Mouse (Mus musculus) kidney, postnatal 0 days (tissue): ENCODE results near the gene Tmpo. TPM values are rescaled to one million over a fixed set of nuclear protein-coding genes. Genes with fewer than 3 reads are reported as not detected.

ENCODE experiments used
- ATAC-seq: fragments of 200-750 bp; cut with Nextera tagmentation; replicated peaks from 2 replicates; pipeline ENCODE4 v1.8.0; 2017; ENCODE audit warnings: low read depth, moderate number of reproducible peaks, moderate TSS enrichment, moderate library complexity; ENCODE audit not compliant: low FRiP score
- DNase-seq: peaks from one replicate; pipeline ENCODE4 v3.0.0-alpha.2; 2016; ENCODE audit warnings: low spot score
- H3K27ac ChIP-seq: fragments of 300-500 bp; sonication (generic); 2 replicates; pipeline ENCODE4 v1.5.1; 2014; ENCODE audit warnings: mild to moderate bottlenecking
- H3K27me3 ChIP-seq: fragments of 300-500 bp; sonication (generic); 2 replicates; pipeline ENCODE4 v1.6.1; 2014; ENCODE audit warnings: low read length, mixed read lengths; ENCODE audit not compliant: insufficient read depth
- H3K36me3 ChIP-seq: fragments of 300-500 bp; sonication (generic); 2 replicates; pipeline ENCODE4 v1.6.1; 2014; ENCODE audit warnings: low read length, mixed read lengths; ENCODE audit not compliant: insufficient read depth
- H3K4me1 ChIP-seq: fragments of 300-500 bp; sonication (generic); replicated peaks from 2 replicates; pipeline ENCODE4 v1.6.1; 2014; ENCODE audit warnings: antibody characterized with exemption, low read length, mixed read lengths; ENCODE audit not compliant: insufficient read depth
- H3K4me2 ChIP-seq: fragments of 300-500 bp; sonication (generic); 2 replicates; pipeline ENCODE4 v1.6.1; 2014; ENCODE audit warnings: mild to moderate bottlenecking, low read length, moderate library complexity, mixed read lengths
- H3K4me3 ChIP-seq: fragments of 300-500 bp; sonication (generic); replicated peaks from 2 replicates; pipeline ENCODE4 v1.5.1; 2014; ENCODE audit warnings: low read depth, low read length
- H3K9ac ChIP-seq: fragments of 300-500 bp; sonication (generic); 2 replicates; pipeline ENCODE4 v1.6.1; 2014; ENCODE audit warnings: low read depth, low read length
- H3K9me3 ChIP-seq: fragments of 300-500 bp; sonication (generic); replicated peaks from 2 replicates; pipeline ENCODE4 v1.6.1; 2016; ENCODE audit warnings: low read length, inconsistent platforms, mixed read lengths
- CTCF ChIP-seq: IDR thresholded peaks from 2 replicates; pipeline ENCODE4 v1.5.1; 2016; ENCODE audit warnings: antibody characterized with exemption, low read depth, mild to moderate bottlenecking, moderate library complexity
- WGBS: fragments of 180-500 bp; shearing (Covaris S2); extraction: QIAGEN DNeasy Blood & Tissue Kit; methylation state at CpG from one replicate; pipeline ENCODE4 v1.1.7; 2014; 5-methylcytosine and 5-hydroxymethylcytosine counted together
- polyA plus RNA-seq: library from polyadenylated mRNA; unstranded; fragments of >200 nt; fragmentation: Nextera tagmentation; extraction: Ambion mirVana; gene quantifications from 2 replicates; pipeline ENCODE4 v1.2.1, GENCODE M21; 2015

Tmpo gene
- polyA plus RNA-seq, 1 experiment from 2014 or later, result 160 TPM

- Histone ChIP-seq H3K9ac (no peak overlapping the region), H3K4me2 (no peak overlapping the region), H3K27me3 (no peaks in the 10 kb centered on the region), H3K9me3 (no peaks in the 10 kb centered on the region), H3K36me3 (peaks cover 31% of the 10 kb centered on the region), H3K27ac (no peak overlapping the region), H3K4me1 (peaks cover 18% of the 10 kb centered on the region; the same call in 1 of the 2 replicates), H3K4me3 (no peak overlapping the region)
- ATAC-seq (no peak), DNase-seq (no peak)
- TF ChIP-seq CTCF, result no peak
These were observed 15.3 kb downstream of the Tmpo start for GRCm38 (mm10) chr10:91165850-91166249.

- H3K4me2 ChIP-seq, result no peak overlapping the region
- DNase-seq, result no peak
- H3K4me3 ChIP-seq, result no peak overlapping the region
- no peak for ATAC-seq
- H3K27ac ChIP-seq, result no peak overlapping the region
- no peak overlapping the region for H3K9ac ChIP-seq
- H3K9me3 ChIP-seq, result no peaks in the 10 kb centered on the region
- peaks cover 16% of the 10 kb centered on the region; the same call in 1 of the 2 replicates for H3K4me1 ChIP-seq
- no peaks in the 10 kb centered on the region for H3K27me3 ChIP-seq
- H3K36me3 ChIP-seq, result peaks cover 33% of the 10 kb centered on the region
- 81% methylated on average over 3 of the region's 3 CpGs for WGBS
- TF ChIP-seq CTCF, result no peak
These were observed 16.6 kb downstream of the Tmpo start for GRCm38 (mm10) chr10:91164491-91164890.

- Histone ChIP-seq H3K4me3 (no peak overlapping the region), H3K4me2 (no peak overlapping the region), H3K27ac (no peak overlapping the region), H3K4me1 (peaks cover 7% of the 10 kb centered on the region; the same call in 1 of the 2 replicates), H3K9me3 (no peaks in the 10 kb centered on the region), H3K9ac (no peak overlapping the region), H3K27me3 (no peaks in the 10 kb centered on the region), H3K36me3 (peaks cover 44% of the 10 kb centered on the region)
- TF ChIP-seq CTCF, result no peak
- DNase-seq (no peak), ATAC-seq (no peak)
- WGBS, result 84% methylated on average over 15 of the region's 15 CpGs
These were observed 18.5 kb downstream of the Tmpo start for GRCm38 (mm10) chr10:91162511-91163163.

GRCm38 (mm10) chr10:91162077-91162476, 19.0 kb downstream of the Tmpo start:
- WGBS, result 78% methylated on average over 11 of the region's 11 CpGs
- Histone ChIP-seq H3K4me1 (peaks cover 2% of the 10 kb centered on the region; the same call in 1 of the 2 replicates), H3K27me3 (no peaks in the 10 kb centered on the region), H3K27ac (no peak overlapping the region), H3K9me3 (no peaks in the 10 kb centered on the region), H3K4me2 (no peak overlapping the region), H3K4me3 (no peak overlapping the region), H3K9ac (no peak overlapping the region), H3K36me3 (peaks cover 44% of the 10 kb centered on the region)
- ATAC-seq (no peak), DNase-seq (no peak)
- TF ChIP-seq CTCF, result no peak

GRCm38 (mm10) chr10:91161006-91161405, 20.1 kb downstream of the Tmpo start:
- Histone ChIP-seq H3K4me3 (no peak overlapping the region), H3K4me1 (no peaks in the 10 kb centered on the region), H3K9me3 (no peaks in the 10 kb centered on the region), H3K4me2 (no peak overlapping the region), H3K27me3 (no peaks in the 10 kb centered on the region), H3K9ac (no peak overlapping the region), H3K27ac (no peak overlapping the region), H3K36me3 (peaks cover 47% of the 10 kb centered on the region)
- DNase-seq (no peak), ATAC-seq (no peak)
- no peak for TF ChIP-seq CTCF
- WGBS, result 85% methylated on average over 5 of the region's 5 CpGs

- TF ChIP-seq CTCF, result no peak
- Histone ChIP-seq H3K27ac (peak overlapping the region; percentile 47; the same call in 1 of the 2 replicates), H3K9me3 (no peaks in the 10 kb centered on the region), H3K36me3 (peaks cover 59% of the 10 kb centered on the region), H3K9ac (no peak overlapping the region), H3K4me1 (no peaks in the 10 kb centered on the region), H3K4me2 (no peak overlapping the region), H3K27me3 (no peaks in the 10 kb centered on the region), H3K4me3 (no peak overlapping the region)
- 44% methylated on average over 8 of the region's 8 CpGs for WGBS
- ATAC-seq (peak; percentile 81), DNase-seq (peak; percentile 27)
These were observed 22.7 kb downstream of the Tmpo start for GRCm38 (mm10) chr10:91158442-91158841.

- Histone ChIP-seq H3K27me3 (no peaks in the 10 kb centered on the region), H3K4me2 (no peak overlapping the region), H3K27ac (no peak overlapping the region), H3K4me3 (no peak overlapping the region), H3K9me3 (no peaks in the 10 kb centered on the region), H3K36me3 (peaks cover 48% of the 10 kb centered on the region), H3K4me1 (no peaks in the 10 kb centered on the region), H3K9ac (no peak overlapping the region)
- TF ChIP-seq CTCF, result no peak
- ATAC-seq (no peak), DNase-seq (peak; percentile 51)
- 76% methylated on average over 6 of the region's 6 CpGs for WGBS
These were observed 24.8 kb downstream of the Tmpo start for GRCm38 (mm10) chr10:91156338-91156737.
